Mouse (Mus musculus) granulocyte monocyte progenitor cell, adult 5-6 weeks (primary cell): ENCODE measurements at regions not wholly inside any gene's neighbourhood (a gene's known extent, or its start where the extent isn't known, plus 50 kb on each side); places are given as distances from the start of the nearest gene placed in this dataset.

Source experiments
- ATAC-seq: replicated peaks from 2 replicates; pipeline ENCODE4 v1.8.0; 2016; ENCODE audit warnings: mild to moderate bottlenecking, moderate TSS enrichment, inconsistent platforms; ENCODE audit not compliant: poor library complexity, severe bottlenecking

DNA sequence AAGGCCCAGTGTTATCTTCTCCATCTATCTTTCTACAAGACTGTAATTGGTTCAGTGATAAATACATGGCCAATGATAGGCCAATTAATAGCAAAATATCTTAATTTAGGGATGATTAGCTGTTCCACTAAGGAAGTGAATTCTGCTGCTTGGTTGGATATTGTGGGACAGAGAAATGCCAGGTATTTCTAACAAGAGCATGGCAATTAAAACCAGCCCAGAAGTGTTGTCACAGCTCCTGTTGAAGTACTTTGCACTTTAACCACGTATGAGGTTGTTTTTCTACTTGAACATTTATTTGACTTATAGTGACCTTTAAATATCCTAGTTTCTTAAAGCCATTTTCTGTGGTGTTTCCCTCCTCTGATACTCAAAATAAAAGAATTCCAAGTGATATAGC, 65.7 kb upstream of the Acsl4 start:
- ATAC-seq, result no peak

DNA sequence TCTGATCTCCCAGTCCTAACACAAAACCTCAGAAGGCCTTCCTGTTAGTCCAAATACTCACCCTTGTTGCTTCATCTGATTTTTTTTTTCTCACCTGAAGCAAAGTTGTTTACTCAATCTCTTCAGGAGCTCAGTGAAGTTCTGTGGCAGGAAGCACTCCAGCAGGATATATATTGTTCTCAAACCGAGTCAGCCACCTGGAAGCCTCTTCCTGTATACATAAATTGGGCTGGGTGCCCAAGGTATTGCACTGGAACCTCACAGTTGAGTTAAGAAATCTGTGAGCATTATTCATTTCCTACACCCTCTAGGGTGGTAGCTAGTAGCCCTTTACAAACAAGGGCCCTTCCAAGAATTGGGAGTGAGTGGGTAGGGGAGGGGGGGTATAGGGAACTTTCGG, 73.8 kb upstream of the Acsl4 start:
- no peak for ATAC-seq

DNA sequence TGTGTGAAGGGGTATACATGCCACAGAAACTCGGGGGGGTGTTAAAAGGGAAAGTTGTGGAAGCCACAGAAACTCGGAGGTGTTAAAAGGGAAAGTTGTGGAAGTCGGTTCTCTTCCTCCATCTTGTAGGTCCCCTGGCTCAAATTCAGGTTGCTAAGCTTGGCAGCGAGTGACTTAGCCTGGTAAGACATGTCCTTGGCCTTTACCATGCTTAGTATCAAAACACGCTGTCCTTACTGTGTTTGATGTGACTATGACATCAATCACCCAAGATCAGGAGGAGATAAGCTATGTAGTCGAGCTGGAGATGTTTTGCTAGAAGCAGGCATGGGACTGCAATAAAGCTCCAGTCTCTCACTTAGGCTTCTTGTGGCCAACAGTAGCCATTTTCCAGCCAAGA, 74.4 kb upstream of the Acsl4 start:
- ATAC-seq, result no peak

DNA sequence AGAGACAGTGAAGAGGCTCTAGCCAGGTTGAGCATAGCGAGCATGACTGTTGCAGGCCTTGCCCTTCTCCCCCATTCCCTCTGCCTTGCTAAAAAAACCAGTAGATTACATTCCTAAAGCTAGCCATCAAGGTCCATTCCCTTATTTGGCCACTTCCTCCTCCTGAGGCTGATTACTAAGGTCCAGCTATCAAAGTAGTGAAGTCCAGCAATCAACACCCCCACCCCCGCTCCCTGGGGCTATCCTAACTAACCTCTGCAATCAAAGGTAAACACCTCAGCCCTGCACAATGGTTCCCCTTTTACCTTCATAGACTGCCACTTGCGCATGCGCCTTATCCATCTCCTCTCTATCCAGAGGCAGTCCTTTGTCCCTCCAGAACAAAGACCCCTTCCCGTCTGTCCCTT, 77.5 kb upstream of the Acsl4 start:
- ATAC-seq, result no peak

DNA sequence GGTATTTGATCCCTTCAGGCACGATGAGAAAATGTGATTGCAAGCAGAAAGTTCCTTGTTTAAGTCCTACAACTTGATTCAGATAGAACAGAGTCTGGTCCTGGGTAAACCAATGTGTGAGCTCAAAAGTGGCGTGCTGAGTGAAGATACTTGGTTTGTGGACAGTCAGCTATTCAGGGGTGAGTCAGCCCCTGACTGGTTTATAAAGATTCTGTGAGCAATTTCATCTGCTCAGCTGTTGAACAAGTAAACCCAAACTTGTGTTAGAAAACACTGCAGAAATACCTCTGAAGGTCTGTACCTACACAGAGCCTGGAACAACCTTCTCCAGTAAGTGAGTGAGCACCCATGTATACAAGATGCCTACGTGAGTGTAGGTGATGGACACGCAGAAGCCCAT, 78.1 kb upstream of the Acsl4 start:
- no peak for ATAC-seq

DNA sequence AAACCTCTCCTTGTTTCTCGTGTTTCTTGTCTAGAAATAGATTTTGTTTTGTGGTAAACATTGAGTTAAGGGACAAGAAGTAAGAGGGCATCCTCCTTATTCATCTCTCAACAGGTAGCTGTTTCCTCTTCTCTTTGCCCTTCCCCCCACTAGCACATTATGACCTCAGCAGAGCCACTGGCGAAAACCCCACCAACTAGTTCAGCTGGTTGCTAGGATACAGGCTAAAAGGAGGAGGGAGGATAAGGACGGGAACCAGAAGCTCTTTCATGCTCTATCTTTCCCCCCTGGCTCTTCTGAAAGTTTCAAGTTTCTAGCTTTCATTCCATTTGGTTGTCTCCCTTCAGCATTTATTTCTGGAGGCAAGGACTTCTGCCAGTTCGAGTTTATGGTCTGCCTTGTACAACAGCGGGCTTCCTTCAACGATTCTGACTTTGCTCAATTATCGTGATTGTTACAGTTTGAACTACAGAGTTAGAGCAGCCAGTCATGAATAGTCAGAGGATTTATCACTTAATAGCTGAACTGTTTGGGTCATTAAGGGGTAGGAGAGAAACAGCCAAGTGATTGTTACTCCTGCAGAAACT, 78.8 kb upstream of the Acsl4 start:
- no peak for ATAC-seq

DNA sequence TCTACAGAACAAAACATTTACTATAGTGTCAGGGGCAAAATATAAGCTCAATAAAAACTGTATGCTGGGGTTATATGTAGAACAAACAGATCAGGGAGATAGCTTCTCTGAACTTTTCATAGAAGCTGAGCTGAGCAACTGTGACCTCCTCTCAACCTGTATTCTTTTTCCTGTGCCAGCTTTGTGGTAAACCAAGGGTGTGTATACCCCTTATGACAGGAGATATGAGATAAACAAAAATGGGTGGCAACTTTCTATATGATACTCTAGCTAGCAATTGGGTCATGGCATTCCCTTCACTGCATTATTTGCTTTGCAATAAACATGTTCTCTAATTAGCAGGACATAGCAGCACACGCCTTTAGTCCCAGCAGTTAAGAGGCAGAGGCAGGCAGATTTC, 79.7 kb upstream of the Acsl4 start:
- no peak for ATAC-seq

DNA sequence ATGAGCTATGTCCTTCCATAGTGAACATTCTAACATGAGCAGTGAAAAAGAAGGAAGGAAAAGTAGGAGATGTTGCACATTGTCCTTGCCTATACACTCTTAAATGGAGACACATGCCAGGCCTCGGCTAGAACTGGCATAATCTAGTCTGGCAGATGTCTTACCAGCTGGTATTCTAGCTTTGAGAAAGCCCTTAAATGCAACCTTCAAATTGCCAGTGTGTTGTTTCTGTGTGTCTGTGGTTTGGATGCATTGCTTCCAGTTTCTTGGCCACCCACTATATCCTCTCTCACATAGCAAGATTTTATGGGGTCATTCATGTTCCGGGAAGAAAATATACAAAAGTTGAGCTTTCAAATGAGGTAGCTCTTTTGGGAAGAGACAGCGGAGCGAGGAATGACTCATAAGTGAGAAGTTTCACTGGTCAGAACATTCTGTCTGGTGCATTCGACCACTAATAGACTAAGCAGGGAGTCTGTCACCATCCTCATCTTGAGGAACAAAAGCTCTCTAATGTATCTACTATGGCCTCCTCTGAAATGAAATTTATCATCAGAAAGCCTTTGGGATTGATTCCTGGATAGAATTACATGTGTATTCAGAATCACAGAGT, 91.0 kb upstream of the Acsl4 start:
- no peak for ATAC-seq

DNA sequence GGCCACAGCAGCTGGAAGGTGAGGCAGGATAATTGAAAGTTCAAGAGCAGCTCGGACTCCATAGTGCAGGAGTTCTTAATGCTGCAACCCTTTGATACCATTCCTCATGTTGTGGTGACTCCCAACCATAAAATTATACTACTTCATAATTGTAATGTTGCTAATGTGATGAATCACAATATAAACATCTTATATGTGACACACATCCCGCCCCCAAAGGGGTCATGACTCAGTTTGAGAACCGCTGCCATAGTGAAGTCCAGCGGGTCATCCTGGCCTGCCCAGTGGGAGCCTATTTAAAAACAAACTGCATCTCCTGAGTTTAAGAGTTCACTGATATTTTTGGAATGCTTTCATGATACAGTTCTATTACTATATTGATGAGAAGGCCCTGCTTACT, 97.7 kb upstream of the Acsl4 start:
- ATAC-seq, result no peak

DNA sequence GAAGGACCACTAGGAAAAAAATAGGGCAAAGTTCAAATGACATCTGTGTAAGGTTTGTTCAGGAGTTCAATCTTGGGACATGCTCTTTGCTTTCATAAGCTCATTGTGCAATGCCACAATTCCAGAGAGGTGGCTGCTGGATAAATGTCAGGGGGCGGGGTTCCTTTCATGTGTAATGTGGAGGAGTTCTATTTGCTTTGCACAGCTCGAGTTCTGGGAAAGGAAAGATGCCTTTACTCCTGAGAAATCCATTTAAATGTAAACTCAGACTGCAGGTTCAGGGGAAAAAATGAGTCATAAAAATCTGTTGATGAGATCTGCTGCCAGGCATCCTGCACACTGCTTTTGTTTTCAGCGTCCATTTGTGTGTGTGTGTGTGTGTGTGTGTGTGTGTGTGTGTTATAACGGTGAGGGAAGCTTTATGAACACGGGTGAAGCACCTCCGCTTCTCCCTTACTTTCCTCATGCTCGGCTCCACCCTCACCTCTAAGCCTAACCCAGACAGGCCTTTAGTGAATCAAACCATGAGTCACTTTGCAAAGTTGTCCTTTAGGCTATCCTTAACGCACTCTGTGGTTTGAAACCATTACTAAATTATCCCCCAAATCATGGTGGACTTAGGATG, 99.9 kb upstream of the Acsl4 start:
- no peak for ATAC-seq

DNA sequence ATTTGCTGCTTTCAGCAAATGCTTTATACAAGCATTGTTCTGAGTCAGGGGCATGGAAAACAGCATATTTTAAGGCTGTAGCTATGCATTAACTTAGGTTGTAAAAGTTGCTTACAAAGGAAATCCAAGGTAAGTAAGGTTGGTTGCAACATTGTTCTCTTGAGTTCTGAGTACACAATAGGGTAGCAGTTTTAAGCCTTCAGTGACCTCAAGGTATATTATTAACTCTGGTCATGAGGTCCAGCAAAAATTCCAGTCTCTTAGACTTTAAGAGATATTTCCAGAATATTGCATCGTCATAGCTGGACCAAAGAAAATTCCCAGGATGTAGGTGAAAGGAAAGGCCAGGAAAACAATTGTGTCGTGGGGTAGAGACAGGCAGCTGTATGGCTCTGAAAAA, 110.8 kb upstream of the Acsl4 start:
- no peak for ATAC-seq

DNA sequence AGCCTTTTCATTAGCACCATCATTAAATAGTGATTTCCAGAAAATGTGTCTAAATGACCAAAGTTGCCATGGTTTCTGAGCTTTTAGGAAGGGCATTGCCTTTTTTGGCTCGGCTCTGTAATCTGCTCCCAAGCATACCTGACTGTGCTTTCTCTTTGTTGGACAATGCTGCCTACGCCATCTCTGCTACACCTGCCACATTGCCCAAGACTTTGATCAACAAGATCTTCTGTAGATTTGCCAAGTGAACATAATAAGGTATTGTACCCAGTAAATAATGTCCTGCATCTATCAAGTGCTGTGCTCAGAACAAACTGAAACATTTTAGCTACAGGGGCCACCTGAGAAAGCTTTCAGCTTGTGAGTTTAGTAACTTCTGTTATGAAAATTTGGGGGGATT, 114.6 kb upstream of the Acsl4 start:
- no peak for ATAC-seq

DNA sequence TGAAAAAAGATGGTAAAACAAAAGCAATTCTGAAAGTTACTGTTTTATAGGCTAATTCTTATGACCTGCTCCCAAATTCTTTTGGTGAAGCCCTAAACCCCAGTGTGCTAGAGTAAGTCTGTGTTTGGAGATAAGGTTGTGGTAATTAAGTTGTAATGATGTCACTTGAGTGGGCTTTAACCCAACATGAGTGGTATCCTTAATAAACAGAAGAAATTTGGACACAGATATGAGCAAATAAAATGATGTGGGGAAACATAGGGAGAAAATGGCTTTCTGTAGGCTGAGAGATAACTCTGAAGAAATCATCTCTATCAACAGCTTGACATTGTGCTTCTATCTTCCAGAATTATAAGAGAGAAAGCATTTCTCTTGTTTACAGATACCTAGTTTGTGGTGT, 117.1 kb upstream of the Acsl4 start:
- ATAC-seq, result no peak

DNA sequence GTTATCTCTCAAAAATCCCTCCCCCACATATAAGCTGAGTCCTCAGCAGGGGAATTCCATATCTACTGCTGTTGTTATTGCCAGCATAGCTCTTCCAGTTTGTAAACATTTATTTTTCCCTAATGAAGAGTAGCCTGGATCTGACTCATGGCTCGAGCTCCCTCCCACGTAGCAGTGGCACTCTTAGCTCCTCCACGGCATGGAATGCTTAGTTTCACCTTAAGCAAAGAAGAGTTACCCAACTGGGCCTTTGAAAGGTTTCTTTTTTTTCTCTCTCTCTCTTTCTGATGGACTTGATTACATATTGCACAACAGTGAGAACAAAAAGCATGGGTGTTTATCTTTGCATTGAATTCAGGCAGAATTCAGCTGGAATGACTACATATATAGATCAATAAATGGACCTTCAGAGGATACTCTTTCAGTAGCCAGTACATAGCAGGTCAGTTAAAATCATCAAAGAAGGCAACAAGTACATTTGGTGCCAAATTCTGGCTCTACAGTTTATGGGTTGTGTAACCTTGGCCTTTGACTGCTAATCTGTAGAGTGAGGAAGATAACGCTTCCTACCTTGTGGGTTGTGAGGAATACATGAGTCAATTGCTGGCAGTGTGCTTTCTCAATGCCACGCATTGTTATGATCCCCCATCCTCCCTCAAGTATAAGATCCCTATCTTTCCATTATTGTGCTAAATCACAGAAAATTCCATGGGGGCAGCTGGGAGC, 126.2 kb upstream of the Acsl4 start:
- ATAC-seq, result no peak

DNA sequence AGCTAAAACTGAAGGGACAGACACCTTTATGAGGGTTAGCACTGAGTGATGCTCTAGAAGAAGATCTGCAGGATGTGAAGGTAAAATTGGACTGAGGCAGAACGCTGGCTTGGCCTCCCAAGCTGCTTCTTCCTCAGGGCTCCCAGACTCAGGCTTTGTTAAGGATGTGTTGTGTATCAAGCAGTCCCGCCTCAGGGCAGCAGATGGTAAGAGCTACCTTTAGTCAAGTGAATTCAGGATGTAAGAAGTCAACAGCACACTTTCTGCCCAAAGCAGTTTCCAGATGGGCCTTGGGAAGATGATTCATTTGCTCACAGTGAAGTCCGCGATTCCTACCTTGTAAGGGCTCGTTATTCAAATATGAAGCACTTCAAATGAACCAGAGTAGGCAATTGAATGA, 126.9 kb upstream of the Acsl4 start:
- no peak for ATAC-seq

DNA sequence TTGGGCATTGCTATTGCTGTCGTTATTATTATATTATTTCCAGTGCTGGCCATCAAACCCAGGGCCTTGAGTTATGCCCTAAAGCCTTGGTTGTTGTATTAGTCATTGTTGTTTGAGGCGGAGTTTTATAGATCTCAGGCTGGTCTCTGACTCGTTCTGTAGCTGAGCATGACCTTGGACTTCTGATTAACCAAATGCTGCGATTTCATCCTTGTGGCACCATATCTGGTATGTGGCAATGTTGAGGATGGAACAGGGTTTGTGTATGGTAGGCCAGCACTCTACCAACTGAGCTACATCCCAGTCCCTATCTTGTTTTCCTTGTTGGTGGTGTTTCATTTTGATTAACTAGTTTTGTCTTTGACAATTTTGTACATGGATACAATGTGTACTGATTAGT, 130.7 kb upstream of the Acsl4 start:
- no peak for ATAC-seq

DNA sequence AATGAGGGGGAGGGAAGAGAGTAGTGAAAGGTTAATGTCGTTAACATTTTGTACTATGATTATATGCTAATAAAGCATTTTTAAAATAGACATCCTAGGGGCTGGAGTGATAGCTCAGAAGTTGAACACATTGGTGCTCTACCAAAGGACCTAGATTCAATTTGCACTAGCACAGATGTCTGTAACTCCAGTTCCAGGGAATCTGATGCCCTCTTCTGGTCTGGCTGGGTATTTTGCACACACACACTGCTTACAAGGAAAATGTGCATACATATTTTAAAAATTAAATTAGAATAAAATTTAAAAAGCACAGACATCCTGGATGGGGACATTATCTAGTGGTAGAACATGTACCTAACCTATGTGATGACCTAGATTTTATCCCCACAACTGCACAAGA, 136.6 kb upstream of the Acsl4 start:
- no peak for ATAC-seq

DNA sequence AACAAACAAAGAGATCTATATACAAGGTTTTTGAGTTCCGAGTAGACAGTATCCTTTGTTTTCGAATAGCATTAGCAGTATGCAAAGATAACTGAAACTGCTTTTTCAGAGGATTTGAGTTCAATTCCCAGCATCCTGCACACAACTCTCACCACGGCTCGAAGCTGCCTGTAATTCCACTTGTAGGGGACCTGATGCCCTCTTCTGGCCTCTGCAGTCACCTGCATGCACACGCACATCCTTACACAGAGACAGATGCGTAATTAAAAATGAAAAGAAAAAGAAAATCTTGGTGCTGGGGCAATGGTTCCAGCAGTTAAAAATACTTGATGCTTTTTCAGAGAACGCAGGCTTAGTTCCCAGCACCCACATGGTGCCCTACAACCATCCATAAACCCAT, 139.6 kb upstream of the Acsl4 start:
- peak; percentile 50; the same call in 1 of the 2 replicates for ATAC-seq

DNA sequence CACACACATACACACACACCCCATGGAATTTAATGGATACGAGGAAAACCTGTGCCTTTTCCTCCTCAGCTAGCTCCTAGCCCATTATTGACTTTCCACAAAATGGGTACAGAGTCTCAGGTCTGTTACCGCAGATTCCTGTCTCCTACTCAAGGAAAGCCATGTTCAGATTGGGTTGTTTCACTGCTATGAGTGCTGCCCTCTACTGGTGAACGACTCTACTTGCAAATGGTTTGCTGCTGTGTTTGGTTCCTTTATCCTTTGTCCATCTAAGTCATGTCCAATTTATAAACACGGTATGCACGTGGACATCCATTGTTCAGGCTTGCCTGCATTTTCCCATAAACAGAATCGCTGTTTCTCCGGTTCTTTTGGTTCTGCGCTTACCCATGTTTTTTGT, 144.4 kb upstream of the Acsl4 start:
- peak; percentile 54 for ATAC-seq

DNA sequence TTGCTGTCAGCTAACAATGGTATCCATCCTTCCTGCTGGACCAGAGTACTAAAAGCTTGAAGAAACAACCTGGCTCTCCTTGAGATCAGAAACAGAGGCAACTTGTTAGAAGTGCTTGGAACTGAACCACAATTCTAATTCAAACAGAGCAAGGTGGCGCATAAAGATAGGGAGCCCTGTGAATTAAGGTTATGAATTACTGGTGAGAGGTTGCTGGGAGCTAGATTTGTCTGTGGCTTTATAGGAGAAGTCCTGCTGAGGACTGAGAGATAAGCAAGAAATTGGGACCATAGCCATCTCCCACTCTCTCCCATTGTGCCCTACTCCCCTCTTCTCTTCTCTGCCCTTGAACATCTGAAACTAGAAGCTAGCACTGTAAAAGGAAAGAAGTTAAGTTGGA, 145.2 kb upstream of the Acsl4 start:
- ATAC-seq, result no peak

DNA sequence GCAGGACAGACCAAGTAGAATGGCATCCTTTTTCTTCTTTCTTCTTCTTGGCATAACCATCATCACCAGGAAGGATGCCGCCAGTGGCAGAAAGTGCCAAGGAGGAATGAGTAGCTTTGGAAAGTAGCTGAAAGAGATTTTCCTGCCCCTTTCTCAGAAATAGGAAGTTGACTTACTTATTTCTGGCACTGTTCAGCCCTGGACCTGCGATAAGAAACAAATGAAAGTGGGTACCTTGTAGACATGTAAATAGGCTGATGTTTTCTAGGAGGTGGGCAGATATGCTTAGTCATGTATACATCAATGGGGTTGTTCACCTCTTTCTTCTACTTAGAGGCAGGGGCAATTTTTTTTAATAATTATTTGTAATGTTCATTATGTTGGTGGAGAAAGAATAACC, 145.3 kb upstream of the Tmem164 start:
- ATAC-seq, result no peak
